Mouse (Mus musculus): ENCODE measurements around the gene Txnip. TPM values are rescaled to one million over a fixed set of nuclear protein-coding genes. Genes with fewer than 3 reads are reported as not detected.

The Txnip gene
- polyA plus RNA-seq (2012; rRNA removed): 144 and 281 TPM in 2 replicates

DNA sequence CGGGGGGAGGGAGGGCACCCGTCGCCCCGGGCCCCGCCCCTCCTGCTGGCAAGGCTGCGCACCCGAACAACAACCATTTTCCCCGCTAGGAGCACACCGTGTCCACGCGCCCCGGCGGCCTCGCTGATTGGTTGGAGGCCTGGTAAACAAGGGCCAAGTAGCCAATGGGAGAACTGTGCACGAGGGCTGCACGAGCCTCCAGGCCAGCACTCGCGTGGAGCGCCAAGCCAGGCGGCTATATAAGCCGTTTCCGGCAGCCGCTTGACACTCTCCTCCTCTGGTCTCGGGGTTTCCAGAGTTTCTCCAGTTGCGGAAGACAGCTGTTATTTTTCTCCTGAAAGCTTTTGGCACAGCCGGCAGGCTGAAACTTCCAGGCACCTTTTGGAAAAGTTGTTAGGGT, at the start of gene Txnip:
Gene Txnip, plus strand, starts transcription at position 264 of the 400 bp plus-strand sequence.

DNA sequence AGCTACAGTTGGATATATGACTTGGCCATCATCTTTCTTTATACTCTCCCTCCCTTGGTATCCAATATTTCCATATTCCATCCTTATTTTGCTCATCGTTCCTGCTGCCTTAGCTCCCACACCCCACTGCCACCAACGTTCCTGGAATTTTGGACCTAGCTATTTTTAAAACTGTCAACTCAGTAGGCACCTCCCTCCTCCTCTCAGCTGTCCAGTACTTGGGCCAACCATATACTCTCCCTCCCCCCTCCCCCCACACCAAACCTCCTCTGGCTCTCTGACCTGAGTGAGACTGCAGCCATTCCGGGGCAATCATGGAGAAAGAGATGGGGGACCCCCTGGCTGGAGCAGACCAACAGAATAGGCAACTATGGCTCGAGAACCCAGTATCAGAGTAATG, 32.8 kb upstream of the Txnip start, which contains the start of gene Hfe2:
Gene Hfe2, plus strand, starts transcription at position 259 of the 400 bp plus-strand sequence.

DNA sequence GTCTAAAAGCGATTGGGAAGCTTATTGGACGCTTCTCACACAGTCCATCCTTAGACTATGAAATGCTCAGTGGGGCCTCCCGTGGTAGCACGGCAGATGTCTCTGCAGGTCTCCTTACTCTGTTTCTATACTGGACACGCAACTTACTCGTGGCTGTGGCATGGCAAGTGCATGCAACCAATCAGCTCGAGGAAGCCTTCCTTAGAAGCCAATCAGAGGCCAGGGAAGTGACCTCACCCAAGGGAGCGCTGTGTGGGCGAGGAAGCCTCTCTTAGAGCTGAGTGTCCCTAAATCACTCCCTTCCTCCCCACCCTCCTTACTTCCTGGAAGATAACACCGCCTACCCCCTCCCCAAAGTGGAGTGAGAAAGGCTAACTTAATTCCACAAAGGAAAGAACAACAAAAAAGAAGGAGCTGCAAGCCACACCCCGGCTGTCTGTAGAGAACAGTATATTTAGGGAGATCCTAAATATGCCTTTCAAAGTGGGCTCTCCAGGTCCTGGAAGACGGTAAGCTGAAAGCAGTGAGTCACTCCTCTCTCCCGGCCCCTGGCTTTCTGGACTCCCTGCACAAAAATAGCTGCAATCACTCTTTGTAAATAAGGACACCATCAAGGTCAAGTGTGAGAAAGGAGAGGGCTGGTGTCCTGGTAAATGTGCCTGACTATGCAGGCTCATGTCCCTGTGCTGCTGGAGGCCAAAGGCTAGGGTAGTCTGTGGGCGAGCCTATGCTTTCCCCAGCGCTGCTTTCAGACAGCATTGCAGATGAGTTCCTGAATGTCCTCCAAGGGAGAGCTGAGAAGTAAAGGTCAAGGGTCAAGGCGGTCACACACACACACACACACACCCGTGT, 19.2 kb downstream of the Txnip start, which contains the start of gene Gm16253:
Gene Gm16253, plus strand, starts transcription at position 295 of the 852 bp plus-strand sequence.

DNA sequence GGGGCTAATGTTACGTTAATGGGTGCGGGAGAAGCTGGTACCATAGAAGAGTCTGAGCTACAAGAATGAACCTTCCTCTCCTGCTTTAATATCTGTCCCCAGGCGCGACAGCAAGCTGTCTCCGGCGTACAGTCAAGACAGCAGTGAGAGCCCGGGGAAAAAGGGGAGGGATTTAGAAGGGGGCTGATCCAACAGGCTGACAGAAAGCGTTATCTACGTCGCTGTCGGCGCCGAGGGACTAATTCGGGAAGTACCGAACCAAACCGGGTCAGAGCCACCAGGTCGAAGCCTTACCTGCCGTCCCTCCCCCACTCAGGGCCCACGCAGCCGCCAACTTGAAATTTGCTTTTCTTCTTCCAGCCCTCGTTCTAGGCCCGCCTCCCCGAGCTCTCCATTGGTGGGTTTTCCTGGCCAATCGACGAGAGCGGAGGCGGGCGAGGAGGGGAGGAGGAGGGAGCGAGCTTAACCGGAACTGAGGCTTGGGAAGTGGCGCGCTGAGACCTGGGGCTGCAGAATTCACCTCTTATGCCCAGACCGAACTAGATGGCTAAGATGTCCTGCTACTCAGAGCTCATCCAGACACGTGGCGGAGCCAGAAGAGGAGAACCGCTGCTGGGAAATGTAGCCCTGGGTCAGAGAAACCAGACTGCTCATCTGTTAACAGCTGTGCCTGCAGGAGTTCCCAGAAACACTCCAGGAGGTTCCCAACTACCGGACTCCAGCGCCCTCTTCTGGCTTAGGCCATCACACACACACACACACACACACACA, 36.2 kb downstream of the Txnip start, which contains the start of gene Polr3gl:
Gene Polr3gl, minus strand, starts transcription at position 392 of the 771 bp plus-strand sequence.

DNA sequence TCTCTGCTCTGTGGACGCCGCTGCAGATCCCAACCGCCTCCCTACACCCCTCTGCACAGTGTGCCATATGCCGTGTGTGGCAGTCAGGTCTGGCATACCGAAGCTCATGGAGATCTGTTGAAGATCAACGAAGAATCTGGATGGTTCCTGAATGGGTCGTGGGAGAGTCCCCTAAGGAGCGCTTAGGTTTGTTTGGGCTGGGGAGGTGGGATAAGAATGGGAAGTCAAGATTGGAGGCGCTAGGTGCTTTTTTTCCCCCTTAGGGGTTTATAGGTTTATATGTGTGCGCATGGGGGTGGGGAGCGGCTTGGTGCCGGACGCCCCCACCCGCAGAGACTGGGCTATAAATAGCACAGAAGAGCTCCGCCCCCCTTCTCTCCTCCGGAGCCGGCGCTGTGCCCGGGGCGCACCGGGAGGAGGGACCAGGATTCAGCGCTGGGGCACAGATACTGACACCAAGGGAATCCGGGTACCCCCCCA, 38.5 kb downstream of the Txnip start, which contains the start of gene Ankrd34a:
Gene Ankrd34a, plus strand, starts transcription at position 409 of the 480 bp plus-strand sequence.

DNA sequence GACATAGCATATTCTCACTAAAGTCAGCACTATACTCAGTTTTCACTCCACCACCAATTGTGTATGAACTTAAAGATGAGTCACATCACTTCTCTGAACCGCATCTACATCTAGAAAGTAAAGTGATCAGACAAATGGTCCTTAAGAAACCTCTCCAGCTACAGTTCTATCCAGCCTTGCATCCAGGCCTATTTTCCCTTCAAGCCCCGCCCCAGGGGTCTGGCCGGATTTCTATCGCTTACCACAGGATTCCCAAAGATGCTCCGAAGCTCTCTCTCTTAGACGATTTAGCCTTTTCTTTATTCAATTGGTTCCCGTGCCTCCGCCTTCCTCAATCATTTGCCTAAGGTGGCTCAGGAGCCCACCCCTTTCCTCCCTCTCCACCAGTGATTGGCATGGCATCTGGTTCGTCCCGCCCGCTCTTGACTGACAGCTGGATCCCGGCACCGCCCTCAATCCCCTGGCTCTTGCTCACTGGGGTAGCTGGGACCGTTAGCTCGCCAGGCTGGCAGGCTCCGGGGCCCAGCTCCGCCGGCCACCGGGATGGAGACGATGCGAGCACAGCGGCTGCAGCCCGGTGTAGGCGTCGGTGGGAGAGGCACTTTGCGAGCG, 43.0 kb downstream of the Txnip start, which contains the start of gene Lix1l:
Gene Lix1l, plus strand, starts transcription at position 511 of the 612 bp plus-strand sequence.

Other genes starting within 250 kb of the Txnip start
- gene BC107364, start 105.7 kb upstream of the Txnip start, polyA plus RNA-seq (2012; rRNA removed): 0.05 and 0.07 TPM in 2 replicates
- 40.3 and 47.5 TPM in 2 replicates for gene Hfe2, start 32.8 kb upstream of the Txnip start, polyA plus RNA-seq (2012; rRNA removed)
- not detected in 2 replicates for gene Gm16253, start 19.0 kb downstream of the Txnip start, polyA plus RNA-seq (2012; rRNA removed)
- gene Polr3gl, start 36.2 kb downstream of the Txnip start, polyA plus RNA-seq (2012; rRNA removed): 19.6 and 26.1 TPM in 2 replicates
- gene Ankrd34a, start 38.7 kb downstream of the Txnip start, polyA plus RNA-seq (2012; rRNA removed): 0.03 and 0.04 TPM in 2 replicates
- 3.6 and 3.8 TPM in 2 replicates for gene Lix1l, start 43.2 kb downstream of the Txnip start, polyA plus RNA-seq (2012; rRNA removed)
- gene Rbm8a, start 72.0 kb downstream of the Txnip start, polyA plus RNA-seq (2012; rRNA removed): 18.6 and 20.5 TPM in 2 replicates
- gene Pex11b, start 77.4 kb downstream of the Txnip start, polyA plus RNA-seq (2012; rRNA removed): 16.6 and 17.3 TPM in 2 replicates
- 0.01 and 0.04 TPM in 2 replicates for gene Gm42957, start 77.5 kb downstream of the Txnip start, polyA plus RNA-seq (2012; rRNA removed)
- 0.61 TPM in 2 replicates for gene Itga10, start 87.6 kb downstream of the Txnip start, polyA plus RNA-seq (2012; rRNA removed)
- 0.34 and 0.50 TPM in 2 replicates for gene Ankrd35, start 112.2 kb downstream of the Txnip start, polyA plus RNA-seq (2012; rRNA removed)
- 5.5 and 6.9 TPM in 2 replicates for gene Pias3, start 138.4 kb downstream of the Txnip start, polyA plus RNA-seq (2012; rRNA removed)
- 0.32 and 0.43 TPM in 2 replicates for gene Nudt17, start 150.6 kb downstream of the Txnip start, polyA plus RNA-seq (2012; rRNA removed)
- gene Polr3c, start 169.7 kb downstream of the Txnip start, polyA plus RNA-seq (2012; rRNA removed): 18.6 and 20.2 TPM in 2 replicates
- 14.4 and 15.0 TPM in 2 replicates for gene Rnf115, start 169.7 kb downstream of the Txnip start, polyA plus RNA-seq (2012; rRNA removed)

Measured in liver, embryonic 18 days (tissue).